Mouse (Mus musculus) G1E (cell line): ENCODE data around the gene Prpf8.

Experiments used
- CTCF ChIP-seq: IDR thresholded peaks from 2 replicates; pipeline ENCODE4 v1.5.1; 2012; ENCODE audit warnings: low read depth, low read length, inconsistent platforms, mixed read lengths
- GATA1 ChIP-seq: IDR thresholded peaks from 2 replicates; pipeline ENCODE4 v1.6.1; 2012; ENCODE audit warnings: borderline replicate concordance, low read length, inconsistent platforms, mixed read lengths
- GATA2 ChIP-seq: IDR thresholded peaks from 2 replicates; pipeline ENCODE4 v1.6.1; 2012; ENCODE audit warnings: low read depth, low read length, inconsistent platforms, borderline replicate concordance
- POLR2AphosphoS5 ChIP-seq: IDR thresholded peaks from 2 replicates; pipeline ENCODE4 v1.6.1; 2012; ENCODE audit warnings: low read depth, low read length, inconsistent platforms; ENCODE audit not compliant: insufficient replicate concordance
- TAL1 ChIP-seq: conservative IDR thresholded peaks from 2 replicates; pipeline ENCODE4 v1.6.1; 2012; ENCODE audit warnings: low read depth, low read length, inconsistent platforms, mixed read lengths

DNA sequence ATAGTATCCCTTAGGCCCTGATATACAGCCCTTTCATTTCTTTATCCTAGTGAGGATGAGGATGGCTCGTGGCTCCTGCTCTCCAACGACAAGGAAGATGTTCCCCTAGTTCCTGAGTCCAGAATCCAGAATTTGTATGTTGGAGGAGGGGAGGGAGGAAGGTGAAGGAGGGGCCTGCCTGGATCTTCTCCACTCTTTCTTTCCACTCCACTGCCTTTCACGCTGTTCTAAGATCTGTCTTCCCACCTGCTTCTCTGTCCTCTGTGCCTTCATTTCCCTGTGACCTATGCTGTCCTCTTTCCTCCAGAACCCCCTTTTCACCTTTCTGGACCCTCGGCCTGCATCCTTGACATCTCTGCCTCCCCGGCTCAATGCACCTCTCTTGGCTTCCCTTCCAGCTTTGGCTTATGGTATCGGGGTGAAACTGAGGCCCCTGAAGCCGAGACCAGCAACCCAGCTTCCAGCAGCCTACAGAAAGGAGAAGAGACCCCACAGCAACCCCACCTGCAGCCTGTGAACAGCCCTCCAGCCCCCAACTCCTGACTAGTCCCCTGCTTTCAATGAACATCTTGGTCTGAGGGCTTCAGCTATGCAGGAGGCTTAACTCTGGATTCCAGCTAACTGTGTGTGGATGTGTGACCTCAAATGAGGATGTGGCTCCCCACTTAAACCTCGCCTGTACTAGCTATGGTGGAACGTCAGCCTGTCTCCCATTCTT is 25.8 kb downstream of the Prpf8 start:
- TF ChIP-seq CTCF (no peak), GATA1 (no peak), TAL1 (no peak), POLR2AphosphoS5 (no peak), GATA2 (no peak)
